Mouse (Mus musculus) brown adipose tissue, adult 24 weeks (tissue): ENCODE results near the gene Zcchc14. TPM values are rescaled to one million over a fixed set of nuclear protein-coding genes. Genes with fewer than 3 reads are reported as not detected.
"Not testable (repeated sequence)": the region's sequence is repeated elsewhere in the genome, so short reads cannot be mapped to it uniquely, and the experiment has no call there.

ENCODE experiments used
- H3K27ac ChIP-seq: fragments of 200-500 bp; replicated peaks from 2 replicates; pipeline ENCODE4 v1.5.1; 2012; ENCODE audit warnings: low read depth, mild to moderate bottlenecking, low read length
- H3K4me1 ChIP-seq: fragments of 200-500 bp; 2 replicates; pipeline ENCODE4 v1.6.1; 2012; ENCODE audit warnings: low read length, mixed read lengths; ENCODE audit not compliant: control insufficient read depth, insufficient read depth, insufficient read length
- H3K4me3 ChIP-seq: fragments of 200-500 bp; 2 replicates; pipeline ENCODE4 v1.5.1; 2012; ENCODE audit warnings: low read depth, mild to moderate bottlenecking, low read length, moderate library complexity; ENCODE audit not compliant: insufficient read depth
- polyA plus RNA-seq: library from polyadenylated mRNA; stranded (reverse); fragments of >200 nt; gene quantifications from 2 replicates; pipeline ENCODE4 v1.2.4, GENCODE M21; 2012; ENCODE audit not compliant: missing spikeins, insufficient read depth, insufficient read length

Zcchc14 gene
- polyA plus RNA-seq, 1 experiment = 8.9 TPM

GRCm38 (mm10) chr8:121675161-121675560 lies 22.5 kb upstream of the Zcchc14 start:
- Histone ChIP-seq H3K27ac (no peak overlapping the region), H3K4me1 (no peaks in the 10 kb centered on the region)

GRCm38 (mm10) chr8:121674524-121674923 lies 21.8 kb upstream of the Zcchc14 start:
- Histone ChIP-seq H3K4me1 (no peaks in the 10 kb centered on the region), H3K4me3 (no peak overlapping the region), H3K27ac (no peak overlapping the region)

More at GRCm38 (mm10) chr8:121675161-121675560, 22.5 kb upstream of the Zcchc14 start:
- no peak overlapping the region for H3K4me3 ChIP-seq

- no peaks in the 10 kb centered on the region for H3K4me1 ChIP-seq
- no peak overlapping the region for H3K27ac ChIP-seq
- H3K4me3 ChIP-seq = no peak overlapping the region
Observed at GRCm38 (mm10) chr8:121673917-121674316, 21.2 kb upstream of the Zcchc14 start.

GRCm38 (mm10) chr8:121673153-121673552 lies 20.5 kb upstream of the Zcchc14 start:
- Histone ChIP-seq H3K4me1 (no peaks in the 10 kb centered on the region), H3K4me3 (no peak overlapping the region), H3K27ac (no peak overlapping the region)

GRCm38 (mm10) chr8:121669208-121669607 lies 16.5 kb upstream of the Zcchc14 start:
- Histone ChIP-seq H3K27ac (no peak overlapping the region), H3K4me3 (no peak overlapping the region), H3K4me1 (peaks cover 2% of the 10 kb centered on the region)

GRCm38 (mm10) chr8:121668553-121668952 lies 15.9 kb upstream of the Zcchc14 start:
- Histone ChIP-seq H3K4me1 (peaks cover 2% of the 10 kb centered on the region), H3K27ac (no peak overlapping the region), H3K4me3 (no peak overlapping the region)

GRCm38 (mm10) chr8:121667936-121668500 lies 15.3 kb upstream of the Zcchc14 start:
- H3K4me3 ChIP-seq, H3K27ac ChIP-seq: not testable (repeated sequence)

GRCm38 (mm10) chr8:121665329-121665728 lies 12.6 kb upstream of the Zcchc14 start:
- Histone ChIP-seq H3K4me3 (peak overlapping the region; percentile 15), H3K4me1 (peaks cover 2% of the 10 kb centered on the region), H3K27ac (peak overlapping the region; percentile 48)

More at GRCm38 (mm10) chr8:121667936-121668500, 15.3 kb upstream of the Zcchc14 start:
- H3K4me1 ChIP-seq = not testable (repeated sequence)

- peaks cover 2% of the 10 kb centered on the region for H3K4me1 ChIP-seq
- no peak overlapping the region for H3K27ac ChIP-seq
- no peak overlapping the region for H3K4me3 ChIP-seq
Observed at GRCm38 (mm10) chr8:121663101-121663500, 10.4 kb upstream of the Zcchc14 start.

GRCm38 (mm10) chr8:121661631-121662357 lies 9.1 kb upstream of the Zcchc14 start:
- Histone ChIP-seq H3K4me1 (peaks cover 2% of the 10 kb centered on the region), H3K27ac (no peak overlapping the region), H3K4me3 (no peak overlapping the region)

GRCm38 (mm10) chr8:121660602-121661001 lies 7.9 kb upstream of the Zcchc14 start:
- H3K4me1 ChIP-seq = peaks cover 2% of the 10 kb centered on the region; the same call in 1 of the 2 replicates
- H3K4me3 ChIP-seq = no peak overlapping the region
- H3K27ac ChIP-seq = no peak overlapping the region

- Histone ChIP-seq H3K27ac (no peak overlapping the region), H3K4me1 (peaks cover 17% of the 10 kb centered on the region), H3K4me3 (no peak overlapping the region)
Observed at GRCm38 (mm10) chr8:121654966-121655494, 2.3 kb upstream of the Zcchc14 start.

- no peak overlapping the region for H3K27ac ChIP-seq
- peaks cover 24% of the 10 kb centered on the region for H3K4me1 ChIP-seq
- H3K4me3 ChIP-seq = no peak overlapping the region
Observed at GRCm38 (mm10) chr8:121654131-121654530, 1.4 kb upstream of the Zcchc14 start.

- Histone ChIP-seq H3K4me3 (peak overlapping the region; percentile 68), H3K4me1 (peaks cover 27% of the 10 kb centered on the region), H3K27ac (peak overlapping the region; percentile 72)
Observed at GRCm38 (mm10) chr8:121653340-121654019, 779 bp upstream of the Zcchc14 start.

GRCm38 (mm10) chr8:121651874-121652361 lies 783 bp downstream of the Zcchc14 start:
- H3K4me1 ChIP-seq = peaks cover 40% of the 10 kb centered on the region
- no peak overlapping the region for H3K27ac ChIP-seq
- peak overlapping the region; percentile 71 for H3K4me3 ChIP-seq
